Mouse (Mus musculus): Measurements from ENCODE around the gene Gm853. TPM values are rescaled to one million over a fixed set of nuclear protein-coding genes. Genes with fewer than 3 reads are reported as not detected.

Gm853 gene
- polyA plus RNA-seq, 1 experiment from 2014 or later = not detected

- Histone ChIP-seq H3K9ac (ENCODE audit: low read length) (no peak overlapping the region), H3K4me3 (replicated peaks; ENCODE audit: low read length) (no peak overlapping the region), H3K27me3 (ENCODE audit: control insufficient read depth, insufficient read depth, low read length) (no peaks in the 10 kb centered on the region), H3K4me1 (ENCODE audit: control insufficient read depth, insufficient read depth, low read length) (no peaks in the 10 kb centered on the region), H3K36me3 (ENCODE audit: control insufficient read depth, insufficient read depth, low read length) (no peaks in the 10 kb centered on the region), H3K4me2 (ENCODE audit: low read depth, low read length) (no peak overlapping the region), H3K9me3 (replicated peaks; ENCODE audit: control insufficient read depth, low read length) (no peaks in the 10 kb centered on the region), H3K27ac (ENCODE audit: low read length) (no peak overlapping the region)
- no peak for ATAC-seq (ENCODE audit: insufficient read depth, low FRiP score)
- WGBS = 64% methylated on average over 13 of the region's 13 CpGs
Measured at GRCm38 (mm10) chr4:130183023-130183422, 39.2 kb downstream of the Gm853 start.

GRCm38 (mm10) chr4:130181886-130182285 is 40.3 kb downstream of the Gm853 start:
- ATAC-seq (ENCODE audit: insufficient read depth, low FRiP score) = no peak
- peaks cover 9% of the 10 kb centered on the region for H3K4me1 ChIP-seq (ENCODE audit: control insufficient read depth, insufficient read depth, low read length)
- H3K4me2 ChIP-seq (ENCODE audit: low read depth, low read length) = no peak overlapping the region
- no peak overlapping the region for H3K27ac ChIP-seq (ENCODE audit: low read length)
- H3K9me3 ChIP-seq (replicated peaks; ENCODE audit: control insufficient read depth, low read length) = no peaks in the 10 kb centered on the region
- 32% methylated on average over 4 of the region's 4 CpGs for WGBS
- no peaks in the 10 kb centered on the region for H3K36me3 ChIP-seq (ENCODE audit: control insufficient read depth, insufficient read depth, low read length)
- no peaks in the 10 kb centered on the region for H3K27me3 ChIP-seq (ENCODE audit: control insufficient read depth, insufficient read depth, low read length)
- no peak overlapping the region for H3K4me3 ChIP-seq (replicated peaks; ENCODE audit: low read length)
- no peak overlapping the region for H3K9ac ChIP-seq (ENCODE audit: low read length)

GRCm38 (mm10) chr4:130180909-130181602 is 41.1 kb downstream of the Gm853 start:
- peaks cover 11% of the 10 kb centered on the region for H3K4me1 ChIP-seq (ENCODE audit: control insufficient read depth, insufficient read depth, low read length)
- no peak overlapping the region for H3K27ac ChIP-seq (ENCODE audit: low read length)
- no peak overlapping the region for H3K4me2 ChIP-seq (ENCODE audit: low read depth, low read length)
- H3K36me3 ChIP-seq (ENCODE audit: control insufficient read depth, insufficient read depth, low read length) = no peaks in the 10 kb centered on the region
- H3K4me3 ChIP-seq (replicated peaks; ENCODE audit: low read length) = no peak overlapping the region
- 65% methylated on average over 7 of the region's 7 CpGs for WGBS
- H3K27me3 ChIP-seq (ENCODE audit: control insufficient read depth, insufficient read depth, low read length) = no peaks in the 10 kb centered on the region
- no peak overlapping the region for H3K9ac ChIP-seq (ENCODE audit: low read length)
- ATAC-seq (ENCODE audit: insufficient read depth, low FRiP score) = no peak
- H3K9me3 ChIP-seq (replicated peaks; ENCODE audit: control insufficient read depth, low read length) = no peaks in the 10 kb centered on the region

GRCm38 (mm10) chr4:130179876-130180275 is 42.3 kb downstream of the Gm853 start:
- Histone ChIP-seq H3K9ac (ENCODE audit: low read length) (no peak overlapping the region), H3K4me2 (ENCODE audit: low read depth, low read length) (no peak overlapping the region), H3K27me3 (ENCODE audit: control insufficient read depth, insufficient read depth, low read length) (no peaks in the 10 kb centered on the region), H3K27ac (ENCODE audit: low read length) (no peak overlapping the region), H3K9me3 (replicated peaks; ENCODE audit: control insufficient read depth, low read length) (no peaks in the 10 kb centered on the region), H3K4me3 (replicated peaks; ENCODE audit: low read length) (no peak overlapping the region), H3K4me1 (ENCODE audit: control insufficient read depth, insufficient read depth, low read length) (peaks cover 17% of the 10 kb centered on the region), H3K36me3 (ENCODE audit: control insufficient read depth, insufficient read depth, low read length) (no peaks in the 10 kb centered on the region)
- WGBS = 74% methylated on average over 3 of the region's 3 CpGs
- ATAC-seq (ENCODE audit: insufficient read depth, low FRiP score) = no peak

GRCm38 (mm10) chr4:130177536-130177935 is 44.7 kb downstream of the Gm853 start:
- Histone ChIP-seq H3K9ac (ENCODE audit: low read length) (peak overlapping the region; percentile 47), H3K4me1 (ENCODE audit: control insufficient read depth, insufficient read depth, low read length) (peaks cover 36% of the 10 kb centered on the region), H3K4me3 (replicated peaks; ENCODE audit: low read length) (no peak overlapping the region), H3K4me2 (ENCODE audit: low read depth, low read length) (no peak overlapping the region), H3K27ac (ENCODE audit: low read length) (peak overlapping the region; percentile 61), H3K9me3 (replicated peaks; ENCODE audit: control insufficient read depth, low read length) (no peaks in the 10 kb centered on the region), H3K36me3 (ENCODE audit: control insufficient read depth, insufficient read depth, low read length) (no peaks in the 10 kb centered on the region), H3K27me3 (ENCODE audit: control insufficient read depth, insufficient read depth, low read length) (no peaks in the 10 kb centered on the region)
- 66% methylated on average over 7 of the region's 7 CpGs for WGBS
- no peak for ATAC-seq (ENCODE audit: insufficient read depth, low FRiP score)

- no peak; the same call in 1 of the 2 replicates for ATAC-seq (ENCODE audit: insufficient read depth, low FRiP score)
- no peaks in the 10 kb centered on the region for H3K27me3 ChIP-seq (ENCODE audit: control insufficient read depth, insufficient read depth, low read length)
- no peaks in the 10 kb centered on the region for H3K36me3 ChIP-seq (ENCODE audit: control insufficient read depth, insufficient read depth, low read length)
- H3K27ac ChIP-seq (ENCODE audit: low read length) = peak overlapping the region; percentile 61
- H3K4me2 ChIP-seq (ENCODE audit: low read depth, low read length) = no peak overlapping the region
- peaks cover 40% of the 10 kb centered on the region for H3K4me1 ChIP-seq (ENCODE audit: control insufficient read depth, insufficient read depth, low read length)
- no peaks in the 10 kb centered on the region for H3K9me3 ChIP-seq (replicated peaks; ENCODE audit: control insufficient read depth, low read length)
- WGBS = 43% methylated on average over 4 of the region's 4 CpGs
- H3K9ac ChIP-seq (ENCODE audit: low read length) = peak overlapping the region; percentile 36; the same call in 1 of the 2 replicates
- H3K4me3 ChIP-seq (replicated peaks; ENCODE audit: low read length) = no peak overlapping the region
Measured at GRCm38 (mm10) chr4:130177087-130177486, 45.1 kb downstream of the Gm853 start.

GRCm38 (mm10) chr4:130176156-130176720 is 46.0 kb downstream of the Gm853 start:
- Histone ChIP-seq H3K4me3 (replicated peaks; ENCODE audit: low read length) (no peak overlapping the region), H3K36me3 (ENCODE audit: control insufficient read depth, insufficient read depth, low read length) (no peaks in the 10 kb centered on the region), H3K4me1 (ENCODE audit: control insufficient read depth, insufficient read depth, low read length) (peaks cover 49% of the 10 kb centered on the region), H3K9ac (ENCODE audit: low read length) (no peak overlapping the region), H3K27ac (ENCODE audit: low read length) (no peak overlapping the region), H3K27me3 (ENCODE audit: control insufficient read depth, insufficient read depth, low read length) (no peaks in the 10 kb centered on the region), H3K9me3 (replicated peaks; ENCODE audit: control insufficient read depth, low read length) (no peaks in the 10 kb centered on the region), H3K4me2 (ENCODE audit: low read depth, low read length) (no peak overlapping the region)
- ATAC-seq (ENCODE audit: insufficient read depth, low FRiP score) = no peak
- 73% methylated on average over 5 of the region's 5 CpGs for WGBS

GRCm38 (mm10) chr4:130175072-130175711 is 47.0 kb downstream of the Gm853 start, which contains the start of gene Tinagl1:
Gene Tinagl1, minus strand, starts transcription at chr4:130175122.
- peak; percentile 14; the same call in 1 of the 2 replicates for ATAC-seq (ENCODE audit: insufficient read depth, low FRiP score)

More at GRCm38 (mm10) chr4:130175072-130175711, 47.0 kb downstream of the Gm853 start, which contains the start of gene Tinagl1:
- Histone ChIP-seq H3K27ac (ENCODE audit: low read length) (peak within 1 kb of the TSS; percentile 83), H3K4me3 (replicated peaks; ENCODE audit: low read length) (peak within 1 kb of the TSS; percentile 46), H3K36me3 (ENCODE audit: control insufficient read depth, insufficient read depth, low read length) (no peaks in the 10 kb centered on the region), H3K9ac (ENCODE audit: low read length) (peak within 1 kb of the TSS; percentile 68), H3K4me1 (ENCODE audit: control insufficient read depth, insufficient read depth, low read length) (peaks cover 50% of the 10 kb centered on the region), H3K27me3 (ENCODE audit: control insufficient read depth, insufficient read depth, low read length) (no peaks in the 10 kb centered on the region), H3K9me3 (replicated peaks; ENCODE audit: control insufficient read depth, low read length) (no peaks in the 10 kb centered on the region), H3K4me2 (ENCODE audit: low read depth, low read length) (peak within 1 kb of the TSS; percentile 60)
- 6% methylated on average over 14 of the region's 14 CpGs for WGBS

Data from stomach, embryonic 16.5 days (tissue).